Mouse (Mus musculus): ENCODE results near the gene Chit1. TPM values are rescaled to one million over a fixed set of nuclear protein-coding genes. Genes with fewer than 3 reads are reported as not detected.

Chit1 gene
- total and polyA plus RNA-seq, 3 experiments, result not detected

GRCm38 (mm10) chr1:134096264-134096934, 14.6 kb upstream of the Chit1 start:
- peak; percentile 72 for DNase-seq (ENCODE audit: low read depth, low spot score)
- no peaks in the 10 kb centered on the region for H3K9me3 ChIP-seq (replicated peaks; ENCODE audit: insufficient read depth, low read length)
- peak overlapping the region; percentile 20 for H3K27ac ChIP-seq (ENCODE audit: control insufficient read depth, low read depth, low read length)
- no peak for TF ChIP-seq CHD1 (IDR thresholded peaks at IDR 0.05; ENCODE audit: low read depth, low read length)
- TF ChIP-seq POLR2A (IDR thresholded peaks at IDR 0.05; ENCODE audit: control insufficient read depth in 1 of 2, insufficient read depth in 1 of 2, low read depth in 1 of 2, low read length in 2 of 2, poor library complexity in 1 of 2), result no peak
- 0 out of 2 replicates have a peak, but pooled peaks have one; percentile 46 for TF ChIP-seq SIN3A (IDR thresholded peaks at IDR 0.05; ENCODE audit: low read length)
- peak; percentile 70 for TF ChIP-seq ZNF384 (IDR thresholded peaks at IDR 0.05; ENCODE audit: low read depth, low read length)
- TF ChIP-seq TAL1 (IDR thresholded peaks at IDR 0.05; ENCODE audit: low read length), result 0 out of 2 replicates have a peak, but pooled peaks have one; percentile 20
- TF ChIP-seq GATA1 (IDR thresholded peaks at IDR 0.05; ENCODE audit: low read depth, low read length), result peak; percentile 55; the same call in 1 of the 2 replicates
- 0 out of 4 replicates have a peak, but pooled peaks have one; percentile 13 to 20 for TF ChIP-seq EP300 (IDR thresholded peaks at IDR 0.05; ENCODE audit: low read depth in 1 of 2, low read length in 2 of 2)
- 0 out of 2 replicates have a peak, but pooled peaks have one; percentile 6 for TF ChIP-seq JUND (IDR thresholded peaks at IDR 0.05; ENCODE audit: low read depth, low read length)
- peak; percentile 32; the same call in 1 of the 2 replicates for TF ChIP-seq MAZ (IDR thresholded peaks at IDR 0.05; ENCODE audit: low read depth, low read length)
- TF ChIP-seq BHLHE40 (IDR thresholded peaks at IDR 0.05; ENCODE audit: borderline replicate concordance, low read depth, low read length), result no peak
- TF ChIP-seq TCF12 (IDR thresholded peaks at IDR 0.05; ENCODE audit: low read depth, low read length), result peak; percentile 59; the same call in 1 of the 2 replicates
- TF ChIP-seq ETS1 (IDR thresholded peaks at IDR 0.05; ENCODE audit: low read depth, low read length), result peak; percentile 70
- TF ChIP-seq MAX (IDR thresholded peaks at IDR 0.05; ENCODE audit: low read length), result 0 out of 2 replicates have a peak, but pooled peaks have one; percentile 4
- peaks cover 0 to 37% of the 10 kb centered on the region in 2 experiments; a peak in 2 of 4 replicates for H3K36me3 ChIP-seq (ENCODE audit: control insufficient read depth in 1 of 2, insufficient read depth in 2 of 2, low read length in 2 of 2)
- H3K9ac ChIP-seq (ENCODE audit: control insufficient read depth, low read depth, low read length, poor library complexity, severe bottlenecking), result peak overlapping the region; percentile 52
- H3K4me1 ChIP-seq (ENCODE audit: control insufficient read depth in 1 of 2, insufficient read depth in 2 of 2, low read length in 2 of 2), result peaks cover 9 to 66% of the 10 kb centered on the region in 2 experiments
- peak overlapping the region; percentile 25 to 67 for H3K4me3 ChIP-seq (ENCODE audit: control insufficient read depth in 1 of 2, insufficient read depth in 1 of 2, low read depth in 2 of 2, low read length in 2 of 2)
- no peaks in the 10 kb centered on the region; the same call in 1 of the 2 replicates for H3K79me2 ChIP-seq (ENCODE audit: control insufficient read depth, insufficient read depth, low read length, poor library complexity)
- no peaks in the 10 kb centered on the region; a peak in 1 of 4 replicates for H3K27me3 ChIP-seq (ENCODE audit: control insufficient read depth in 1 of 2, insufficient read depth in 2 of 2, low read length in 2 of 2)

GRCm38 (mm10) chr1:134097080-134097855, 13.8 kb upstream of the Chit1 start:
- no peaks in the 10 kb centered on the region; the same call in 1 of the 2 replicates for H3K79me2 ChIP-seq (ENCODE audit: control insufficient read depth, insufficient read depth, low read length, poor library complexity)
- peak overlapping the region; percentile 3; the same call in 1 of the 2 replicates for H3K27ac ChIP-seq (ENCODE audit: control insufficient read depth, low read depth, low read length)
- peaks cover 0 to 3% of the 10 kb centered on the region in 2 experiments; a peak in 2 of 4 replicates for H3K27me3 ChIP-seq (ENCODE audit: control insufficient read depth in 1 of 2, insufficient read depth in 2 of 2, low read length in 2 of 2)
- no peak overlapping the region for H3K9ac ChIP-seq (ENCODE audit: control insufficient read depth, low read depth, low read length, poor library complexity, severe bottlenecking)
- H3K4me3 ChIP-seq (ENCODE audit: control insufficient read depth in 1 of 2, insufficient read depth in 1 of 2, low read depth in 2 of 2, low read length in 2 of 2), result peak overlapping the region; percentile 0 to 67; a peak in 2 of 4 replicates
- H3K4me1 ChIP-seq (ENCODE audit: control insufficient read depth in 1 of 2, insufficient read depth in 2 of 2, low read length in 2 of 2), result peaks cover 9 to 64% of the 10 kb centered on the region in 2 experiments
- no peak for DNase-seq (ENCODE audit: low read depth, low spot score)
- H3K9me3 ChIP-seq (replicated peaks; ENCODE audit: insufficient read depth, low read length), result no peaks in the 10 kb centered on the region
- peaks cover 0 to 37% of the 10 kb centered on the region in 2 experiments; a peak in 2 of 4 replicates for H3K36me3 ChIP-seq (ENCODE audit: control insufficient read depth in 1 of 2, insufficient read depth in 2 of 2, low read length in 2 of 2)
- TF ChIP-seq MXI1 (IDR thresholded peaks at IDR 0.05; ENCODE audit: low read depth, low read length) (no peak), POLR2A (IDR thresholded peaks at IDR 0.05; ENCODE audit: control insufficient read depth in 1 of 2, insufficient read depth in 1 of 2, low read depth in 1 of 2, low read length in 2 of 2, poor library complexity in 1 of 2) (no peak)

Measured in MEL (cell line).